Mouse (Mus musculus) liver, postnatal 0 days (tissue): ENCODE data around the gene Pde10a.

Experiments
- CTCF ChIP-seq: sonication (generic); IDR thresholded peaks from 2 replicates; pipeline ENCODE4 v1.5.1; 2016; ENCODE audit warnings: antibody characterized with exemption, low read depth
- EP300 ChIP-seq: IDR thresholded peaks from 2 replicates; pipeline ENCODE4 v1.6.1; 2016; ENCODE audit warnings: antibody characterized with exemption, low read depth, mild to moderate bottlenecking

DNA sequence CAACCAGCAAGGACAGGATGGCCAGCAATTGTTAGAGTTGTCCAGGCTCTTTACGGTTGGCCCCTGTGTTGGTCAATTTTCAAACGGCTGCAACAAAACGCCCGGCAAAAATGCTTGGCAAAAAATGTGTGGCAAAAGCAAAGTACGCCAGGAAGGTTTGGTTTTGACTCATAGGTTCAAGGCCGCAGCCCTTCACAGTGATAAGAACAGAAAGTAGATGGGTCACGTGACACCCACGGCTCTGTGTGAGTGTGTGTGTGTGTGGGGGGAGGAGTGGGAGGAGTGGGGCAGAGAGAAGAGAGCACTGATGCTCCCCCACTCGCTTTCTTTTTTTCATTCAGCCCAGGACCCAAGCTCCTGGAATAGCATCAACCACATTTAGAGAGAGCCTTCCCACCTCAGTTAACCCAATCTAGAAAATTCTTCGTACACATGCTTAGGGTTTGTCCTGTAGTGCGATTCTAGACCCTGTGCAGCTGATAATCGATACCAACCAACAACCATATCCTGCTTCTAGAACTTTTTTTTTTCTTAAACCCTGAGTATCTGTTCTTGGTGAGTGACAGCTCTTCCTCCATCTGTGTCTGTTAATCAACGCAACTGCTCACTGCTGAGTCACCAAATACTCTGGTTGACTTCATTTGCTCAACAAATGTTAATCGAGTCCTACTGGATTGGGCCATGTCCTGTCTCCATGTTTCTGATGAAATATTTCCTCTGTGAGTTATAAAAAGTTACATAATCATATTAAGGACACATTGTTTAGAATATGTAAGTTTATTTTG lies 37.1 kb downstream of the Pde10a start:
- TF ChIP-seq CTCF (no peak), EP300 (no peak)
